Comparison of ENCODE assay signal across 9 mouse cellular contexts in genomic region chr2:156310945-156311344, GRCm38 (mm10). TPM values are rescaled to one million over a fixed set of nuclear protein-coding genes. Genes with fewer than 3 reads are reported as not detected.
DNase-seq lines count a peak whose midpoint lies in the region; ATAC-seq and TF ChIP-seq lines count a peak whose summit lies in the region.
"Had no signal": no experiment of that assay in that cellular context is flagged by ENCODE, and none has a peak within 500 bp of the region (broad histone marks: within the 10 kb centered on the region; RNA-seq: fewer than 3 reads in every experiment).

No protein-coding gene starts in this region.

- in situ Hi-C loops in CH12.LX (cut with MboI; ENCODE audit: low pct_ligation_motif_present, low pct_unique_long_range_greater_than_20kb, low sequenced_read_pairs) = no loop called here

- H3K9me3 ChIP-seq in heart, embryonic 13.5 days = no peaks in the 10 kb centered on the region
- peaks cover 6% of the 10 kb centered on the region for H3K9me3 ChIP-seq in CH12.LX (replicated peaks; ENCODE audit: low read length)
- no peaks in the 10 kb centered on the region for H3K9me3 ChIP-seq in forebrain, embryonic 15.5 days

- DNase-seq in heart, postnatal 4 days = no peak
- DNase-seq in CH12.LX (ENCODE audit: extremely low read depth) = no peak
- no peak for DNase-seq in right cerebral cortex, postnatal 14 days
- DNase-seq in c-Kit-positive CD71-positive TER-119-positive erythroid progenitor cells, embryonic 14.5 days (ENCODE audit: low spot score) = no peak
- no peak for DNase-seq in layer of hippocampus, postnatal 25 days (ENCODE audit: extremely low spot score in 1 of 2, low spot score in 1 of 2)
- DNase-seq: thymus, postnatal 36 days had no signal

- peaks cover 11% of the 10 kb centered on the region for H3K4me1 ChIP-seq in heart, embryonic 13.5 days
- H3K4me1 ChIP-seq in CH12.LX (ENCODE audit: control insufficient read depth in 1 of 2, insufficient read depth in 2 of 2) = peaks cover 3 to 27% of the 10 kb centered on the region in 2 experiments; a peak in 3 of 4 replicates
- H3K4me1 ChIP-seq in forebrain, embryonic 15.5 days = peaks cover 15% of the 10 kb centered on the region

- TF ChIP-seq RAD21 in CH12.LX (IDR thresholded peaks at IDR 0.05; ENCODE audit: low read depth, low read length) = no peak

- 0 out of 2 replicates have a peak overlapping the region, but pooled peaks have one; percentile 97 for H3K27ac ChIP-seq in heart, embryonic 13.5 days (replicated peaks)
- H3K27ac ChIP-seq in CH12.LX (ENCODE audit: insufficient read depth, low read depth) (peak overlapping the region; percentile 96), macrophage (0 out of 2 replicates have a peak overlapping the region, but pooled peaks have one; percentile 47)
- H3K27ac ChIP-seq in forebrain, embryonic 15.5 days (replicated peaks) = peak overlapping the region; percentile 93; the same call in 1 of the 2 replicates

- H3K4me2 ChIP-seq in heart, embryonic 13.5 days = peak overlapping the region; percentile 75
- H3K4me2 ChIP-seq in CH12.LX (ENCODE audit: insufficient read depth, low read depth, poor library complexity, severe bottlenecking) = peak overlapping the region; percentile 69
- H3K4me2 ChIP-seq in forebrain, embryonic 15.5 days (replicated peaks) = peak overlapping the region; percentile 94

- TF ChIP-seq CTCF in CH12.LX (conservative IDR thresholded peaks at IDR 0.05 in 1 of 2, IDR thresholded peaks at IDR 0.05 in 1 of 2; ENCODE audit: low read depth in 2 of 2, low read length in 2 of 2) = no peak

- H3K4me3 ChIP-seq in heart, embryonic 13.5 days = peak overlapping the region; percentile 77
- peak overlapping the region in 2 of 3 experiments; percentile 76 to 86 for H3K4me3 ChIP-seq in CH12.LX (replicated peaks in 1 of 3; ENCODE audit: low read depth in 2 of 3, low read length in 2 of 3, poor library complexity in 1 of 3)
- peak overlapping the region; percentile 65 for H3K4me3 ChIP-seq in forebrain, embryonic 15.5 days
- peak overlapping the region; percentile 41; the same call in 1 of the 2 replicates for H3K4me3 ChIP-seq in macrophage (ENCODE audit: inconsistent target)

- peaks cover 3% of the 10 kb centered on the region for H3K79me2 ChIP-seq in CH12.LX (replicated peaks; ENCODE audit: control insufficient read depth, extremely low read depth, insufficient read depth, poor library complexity, severe bottlenecking)
- H3K79me2 ChIP-seq in macrophage (ENCODE audit: inconsistent target) = peaks cover 26% of the 10 kb centered on the region

- WGBS in heart, embryonic 13.5 days = 85% methylated on average over 5 of the region's 5 CpGs
- 90% methylated on average over 5 of the region's 5 CpGs for WGBS in forebrain, embryonic 15.5 days
- 86% methylated on average over 5 of the region's 5 CpGs for WGBS in macrophage (ENCODE audit: missing documents)

- no peaks in the 10 kb centered on the region for H3K27me3 ChIP-seq in heart, embryonic 13.5 days (replicated peaks)
- H3K27me3 ChIP-seq in CH12.LX (replicated peaks) = no peaks in the 10 kb centered on the region
- no peaks in the 10 kb centered on the region for H3K27me3 ChIP-seq in forebrain, embryonic 15.5 days

- TF ChIP-seq EP300 in CH12.LX (IDR thresholded peaks at IDR 0.05; ENCODE audit: low read length) = peak; percentile 26; the same call in 1 of the 2 replicates

- no peak; the same call in 1 of the 2 replicates for TF ChIP-seq POLR2A in CH12.LX (IDR thresholded peaks at IDR 0.05; ENCODE audit: low read depth, low read length)

- peaks cover 19% of the 10 kb centered on the region for H3K36me3 ChIP-seq in heart, embryonic 13.5 days
- H3K36me3 ChIP-seq in CH12.LX (replicated peaks in 1 of 2; ENCODE audit: control insufficient read depth in 1 of 2, insufficient read depth in 1 of 2, low read length in 1 of 2) (peaks cover 6 to 37% of the 10 kb centered on the region in 2 experiments), macrophage (ENCODE audit: inconsistent target) (peaks cover 22% of the 10 kb centered on the region; the same call in 1 of the 2 replicates)
- peaks cover 19% of the 10 kb centered on the region for H3K36me3 ChIP-seq in forebrain, embryonic 15.5 days

- peak overlapping the region; percentile 91; the same call in 1 of the 2 replicates for H3K9ac ChIP-seq in heart, embryonic 13.5 days
- no peak overlapping the region for H3K9ac ChIP-seq in CH12.LX (ENCODE audit: insufficient read depth, low read depth)
- H3K9ac ChIP-seq in forebrain, embryonic 15.5 days (replicated peaks) = no peak overlapping the region

- dilution Hi-C loops in CH12.LX (cut with MboI; ENCODE audit: extremely low pct_ligation_motif_present, extremely low pct_unique_long_range_greater_than_20kb, low sequenced_read_pairs) = no loop called here

- ATAC-seq in heart, embryonic 13.5 days (ENCODE audit: extremely low read depth, insufficient number of reproducible peaks, low FRiP score, low TSS enrichment) = no peak
- no peak for ATAC-seq in forebrain, embryonic 15.5 days (replicated peaks)

TF ChIP-seq in CH12.LX, 34 proteins besides CTCF, POLR2A, EP300 and RAD21 (continues in another document):
- no peak for TF ChIP-seq GABPA (IDR thresholded peaks at IDR 0.05; ENCODE audit: insufficient replicate concordance, low read depth, low read length)
- no peak for TF ChIP-seq ZC3H11A (IDR thresholded peaks at IDR 0.05; ENCODE audit: low read depth, low read length)
- no peak for TF ChIP-seq POLR2AphosphoS2 (IDR thresholded peaks at IDR 0.05; ENCODE audit: low read depth, low read length)
- TF ChIP-seq MAX (IDR thresholded peaks at IDR 0.05; ENCODE audit: low read length) = peak; percentile 32; the same call in 1 of the 2 replicates
- no peak for TF ChIP-seq ZKSCAN1 (IDR thresholded peaks at IDR 0.05; ENCODE audit: borderline replicate concordance, low read depth, low read length)
- no peak for TF ChIP-seq MEF2A (IDR thresholded peaks at IDR 0.05; ENCODE audit: borderline replicate concordance, low read depth, low read length)
- TF ChIP-seq USF2 (conservative IDR thresholded peaks at IDR 0.05; ENCODE audit: low read depth, low read length) = no peak
- TF ChIP-seq USF1 (IDR thresholded peaks at IDR 0.05; ENCODE audit: low read depth, low read length) = no peak
- TF ChIP-seq NRF1 (IDR thresholded peaks at IDR 0.05; ENCODE audit: low read depth, low read length) = no peak
- TF ChIP-seq JUN (IDR thresholded peaks at IDR 0.05; ENCODE audit: insufficient read depth, low read depth, low read length) = no peak
- no peak for TF ChIP-seq PAX5 (IDR thresholded peaks at IDR 0.05; ENCODE audit: low read length)
- 0 out of 2 replicates have a peak, but pooled peaks have one; percentile 14 for TF ChIP-seq ETS1 (conservative IDR thresholded peaks at IDR 0.05; ENCODE audit: low read depth, low read length)
- no peak for TF ChIP-seq CHD2 (IDR thresholded peaks at IDR 0.05; ENCODE audit: low read length)
- TF ChIP-seq IRF4 (IDR thresholded peaks at IDR 0.05; ENCODE audit: low read depth, low read length) = peak; percentile 27; the same call in 1 of the 2 replicates
- no peak for TF ChIP-seq CHD1 (IDR thresholded peaks at IDR 0.05; ENCODE audit: low read depth, low read length)
- no peak for TF ChIP-seq E2F4 (IDR thresholded peaks at IDR 0.05; ENCODE audit: insufficient replicate concordance, low read depth, low read length)
- no peak for TF ChIP-seq TCF12 (IDR thresholded peaks at IDR 0.05; ENCODE audit: low read depth, low read length)
- 0 out of 2 replicates have a peak, but pooled peaks have one; percentile 21 for TF ChIP-seq SIN3A (IDR thresholded peaks at IDR 0.05; ENCODE audit: low read length)
- TF ChIP-seq BHLHE40 (IDR thresholded peaks at IDR 0.05; ENCODE audit: low read depth, low read length) = peak; percentile 46; the same call in 1 of the 2 replicates
- TF ChIP-seq ZNF384 (IDR thresholded peaks at IDR 0.05; ENCODE audit: low read depth, low read length) = peak; percentile 80
- TF ChIP-seq MAFK (IDR thresholded peaks at IDR 0.05; ENCODE audit: insufficient replicate concordance, low read length) = no peak; the same call in 1 of the 2 replicates
- no peak for TF ChIP-seq ZMIZ1 (IDR thresholded peaks at IDR 0.05; ENCODE audit: low read depth, low read length)
- TF ChIP-seq RCOR1 (conservative IDR thresholded peaks at IDR 0.05; ENCODE audit: low read depth, low read length) = no peak
- TF ChIP-seq UBTF (IDR thresholded peaks at IDR 0.05; ENCODE audit: low read depth, low read length) = no peak
- no peak for TF ChIP-seq NELFE (IDR thresholded peaks at IDR 0.05; ENCODE audit: low read depth, low read length)
- TF ChIP-seq ELF1 (IDR thresholded peaks at IDR 0.05; ENCODE audit: low read depth, low read length) = no peak

RNA-seq across cellular contexts. Expression of gene Cnbd2, which starts 1.2 kb away (rescaled TPM):
- 2.5 and 2.9 TPM in 2 replicates for polyA plus RNA-seq in heart, embryonic 13.5 days (2015; fragmentation: Nextera tagmentation; extraction: Ambion mirVana)
- total RNA-seq in heart, postnatal 4 days (2021) = 1 to 10 TPM in 1 of 2 experiments, under 1 TPM in 1; 0.88 to 1.5 TPM
- 2.1 and 3.0 TPM in 2 replicates for total RNA-seq in CH12.LX (2012; rRNA removed)
- 0.99 and 1.0 TPM in 2 replicates for total RNA-seq in CH12.LX (2014; rRNA removed)
- polyA plus RNA-seq in CH12.LX (2012; ENCODE audit: insufficient read length, low read depth) = 2.7 and 3.6 TPM in 2 replicates
- 6.6 and 6.8 TPM in 2 replicates for polyA plus RNA-seq in forebrain, embryonic 15.5 days (2015; fragmentation: Nextera tagmentation; extraction: Ambion mirVana)
- 10 to 100 TPM; 11.1 to 60.9 (median 36.5) TPM for total RNA-seq in macrophage (2018; cell fraction: chromatin; rRNA removed)
- 1 to 10 TPM; 1.3 to 7.9 (median 4.4) TPM for total RNA-seq in macrophage (2018; cell fraction: cytosol; rRNA removed)
- 10 to 100 TPM; 12.0 to 43.6 (median 28.5) TPM for total RNA-seq in macrophage (2018; cell fraction: nucleus; rRNA removed)
- polyA plus RNA-seq in macrophage (2018) = 3.1 to 3.9 TPM (median 3.3 TPM) in 3 replicates
- total RNA-seq in layer of hippocampus, postnatal 25 days (2021) = 1 to 10 TPM; 4.3 to 4.6 TPM

RNA-seq across cellular contexts. Expression of gene Scand1, which starts 1.6 kb away (rescaled TPM):
- 47.0 and 53.3 TPM in 2 replicates for polyA plus RNA-seq in heart, embryonic 13.5 days (2015; fragmentation: Nextera tagmentation; extraction: Ambion mirVana)
- 10 to 100 TPM; 84.4 to 88.3 TPM for total RNA-seq in heart, postnatal 4 days (2021)
- total RNA-seq in CH12.LX (2012; rRNA removed) = 64.0 and 72.6 TPM in 2 replicates
- total RNA-seq in CH12.LX (2014; rRNA removed) = 78.5 and 86.6 TPM in 2 replicates
- polyA plus RNA-seq in CH12.LX (2012; ENCODE audit: insufficient read length, low read depth) = 48.5 and 48.7 TPM in 2 replicates
- 93.0 and 99.8 TPM in 2 replicates for polyA plus RNA-seq in forebrain, embryonic 15.5 days (2015; fragmentation: Nextera tagmentation; extraction: Ambion mirVana)
- 10 to 100 TPM in 15 of 26 experiments, 1 to 10 TPM in 11; 4.1 to 28.2 (median 12.5) TPM for total RNA-seq in macrophage (2018; cell fraction: chromatin; rRNA removed)
- total RNA-seq in macrophage (2018; cell fraction: cytosol; rRNA removed) = 100 to 1,000 TPM; 110 to 263 (median 166) TPM
- total RNA-seq in macrophage (2018; cell fraction: nucleus; rRNA removed) = 100 to 1,000 TPM in 1 of 26 experiments, 10 to 100 TPM in 25; 27.1 to 102 (median 48.1) TPM
- 12.2 to 134 TPM (median 90.1 TPM) in 3 replicates for polyA plus RNA-seq in macrophage (2018)
- total RNA-seq in layer of hippocampus, postnatal 25 days (2021) = 100 to 1,000 TPM in 1 of 2 experiments, 10 to 100 TPM in 1; 99.6 to 114 TPM

Comparison
In these comparisons a context has a peak if more than half of its experiments do, and no peak if none do; other contexts are left out.
1. H3K27ac ChIP-seq: peak in every context shown above with its lines; median percentile 97 in heart, embryonic 13.5 days; 96 in CH12.LX; 93 in forebrain, embryonic 15.5 days; 47 in macrophage.